Mouse (Mus musculus): Measurements from ENCODE around the gene Atp8b5. TPM values are rescaled to one million over a fixed set of nuclear protein-coding genes. Genes with fewer than 3 reads are reported as not detected.

Atp8b5 gene
- polyA plus RNA-seq, 1 experiment: 27.9 TPM

DNA sequence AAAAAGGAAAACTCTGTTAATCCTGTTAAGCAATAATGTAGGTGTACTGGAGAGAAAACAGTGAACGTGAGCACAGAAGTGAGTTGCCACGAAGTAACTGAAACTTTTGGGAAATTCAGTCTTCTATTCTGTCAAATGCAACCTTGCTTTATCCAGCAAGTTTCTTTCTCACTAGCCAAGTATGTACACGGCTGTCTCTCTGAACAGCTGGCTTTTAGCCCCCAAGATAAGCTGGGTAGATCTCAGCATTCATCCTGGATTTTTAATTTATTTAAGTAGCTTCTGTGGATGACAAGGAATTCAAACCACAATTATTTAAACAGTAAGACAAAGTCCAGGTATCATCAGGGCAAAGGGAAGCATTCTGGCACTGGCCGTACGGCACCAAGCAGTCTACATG lies 100.3 kb downstream of the Atp8b5 start:
- Histone ChIP-seq H3K36me3 (ENCODE audit: control insufficient read depth, insufficient read depth, low read length) (no peaks in the 10 kb centered on the region; the same call in 1 of the 2 replicates), H3K27ac (ENCODE audit: control insufficient read depth, insufficient read depth, low read depth, low read length) (no peak overlapping the region), H3K4me1 (ENCODE audit: control insufficient read depth, insufficient read depth, low read length) (no peaks in the 10 kb centered on the region), H3K4me3 (ENCODE audit: control insufficient read depth, low read depth, low read length) (no peak overlapping the region), H3K27me3 (ENCODE audit: control insufficient read depth, insufficient read depth, low read length) (no peaks in the 10 kb centered on the region)
- TF ChIP-seq CTCF (IDR thresholded peaks at IDR 0.05; ENCODE audit: control insufficient read depth, insufficient read depth, insufficient replicate concordance, low read depth, low read length): no peak
- TF ChIP-seq POLR2A (IDR thresholded peaks at IDR 0.05; ENCODE audit: control insufficient read depth, low read depth, low read length): no peak

DNA sequence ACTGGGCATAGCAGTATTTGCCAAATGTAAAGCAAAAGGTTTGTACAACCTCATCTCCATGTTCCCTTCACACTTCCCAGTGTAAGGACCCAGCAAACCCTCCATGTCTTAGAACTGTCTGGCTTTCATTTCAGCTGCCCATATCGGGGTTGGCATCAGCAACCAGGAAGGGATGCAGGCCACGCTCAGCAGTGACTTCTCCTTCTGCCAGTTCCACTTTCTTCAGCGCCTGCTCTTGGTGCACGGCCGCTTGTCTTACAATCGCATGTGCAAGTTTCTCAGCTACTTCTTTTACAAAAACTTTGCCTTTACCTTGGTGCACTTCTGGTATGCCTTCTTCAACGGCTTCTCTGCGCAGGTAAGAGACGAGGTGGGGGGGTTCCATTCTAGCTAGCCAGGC lies 100.8 kb downstream of the Atp8b5 start:
- no peak overlapping the region for H3K27ac ChIP-seq (ENCODE audit: control insufficient read depth, insufficient read depth, low read depth, low read length)
- H3K36me3 ChIP-seq (ENCODE audit: control insufficient read depth, insufficient read depth, low read length): no peaks in the 10 kb centered on the region; the same call in 1 of the 2 replicates
- no peaks in the 10 kb centered on the region for H3K27me3 ChIP-seq (ENCODE audit: control insufficient read depth, insufficient read depth, low read length)
- H3K4me1 ChIP-seq (ENCODE audit: control insufficient read depth, insufficient read depth, low read length): no peaks in the 10 kb centered on the region
- no peak for TF ChIP-seq POLR2A (IDR thresholded peaks at IDR 0.05; ENCODE audit: control insufficient read depth, low read depth, low read length)
- no peak for TF ChIP-seq CTCF (IDR thresholded peaks at IDR 0.05; ENCODE audit: control insufficient read depth, insufficient read depth, insufficient replicate concordance, low read depth, low read length)
- H3K4me3 ChIP-seq (ENCODE audit: control insufficient read depth, low read depth, low read length): no peak overlapping the region

DNA sequence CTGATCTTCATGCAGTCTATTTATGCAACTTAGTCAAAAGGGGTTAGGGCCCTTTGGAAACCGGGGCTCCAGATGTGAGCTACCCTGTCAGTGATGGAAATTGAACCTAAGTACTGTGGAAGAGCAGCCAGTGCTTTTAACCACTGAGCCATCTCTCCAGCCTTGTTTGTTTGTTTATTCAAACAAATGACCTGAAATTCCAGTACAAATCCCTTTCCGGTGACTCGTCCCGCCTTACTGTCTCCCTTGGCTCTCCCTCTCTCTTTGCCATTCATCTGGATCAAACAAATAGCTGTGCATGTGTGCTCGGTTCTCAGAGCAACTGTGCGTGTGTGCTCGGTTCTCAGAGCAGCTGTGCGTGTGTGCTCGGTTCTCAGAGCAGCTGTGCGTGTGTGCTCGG lies 104.4 kb downstream of the Atp8b5 start:
- no peak overlapping the region for H3K4me3 ChIP-seq (ENCODE audit: control insufficient read depth, low read depth, low read length)
- H3K27me3 ChIP-seq (ENCODE audit: control insufficient read depth, insufficient read depth, low read length): no peaks in the 10 kb centered on the region
- no peaks in the 10 kb centered on the region; the same call in 1 of the 2 replicates for H3K36me3 ChIP-seq (ENCODE audit: control insufficient read depth, insufficient read depth, low read length)
- H3K4me1 ChIP-seq (ENCODE audit: control insufficient read depth, insufficient read depth, low read length): no peaks in the 10 kb centered on the region
- TF ChIP-seq CTCF (IDR thresholded peaks at IDR 0.05; ENCODE audit: control insufficient read depth, insufficient read depth, insufficient replicate concordance, low read depth, low read length) (no peak), POLR2A (IDR thresholded peaks at IDR 0.05; ENCODE audit: control insufficient read depth, low read depth, low read length) (no peak)
- no peak overlapping the region for H3K27ac ChIP-seq (ENCODE audit: control insufficient read depth, insufficient read depth, low read depth, low read length)

DNA sequence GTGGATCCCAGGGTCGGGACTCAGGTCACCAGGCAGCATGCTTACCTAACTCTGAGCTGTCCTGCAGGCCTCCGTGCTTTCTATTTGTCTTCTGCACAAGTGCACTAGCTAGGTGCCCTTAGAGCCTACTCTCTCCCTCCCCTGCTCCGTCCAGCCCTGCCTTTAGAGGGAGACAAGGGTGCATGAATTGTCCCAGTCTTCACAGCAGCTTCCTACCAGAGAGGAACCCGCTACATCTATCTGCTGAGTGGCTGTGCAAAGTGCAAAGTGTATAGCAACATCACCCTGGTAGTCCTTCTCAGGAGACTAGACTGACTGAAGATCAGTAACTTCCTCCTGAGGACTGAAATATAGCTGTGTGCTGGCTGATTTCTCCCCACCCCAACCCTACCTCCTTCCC lies 105.2 kb downstream of the Atp8b5 start:
- TF ChIP-seq POLR2A (IDR thresholded peaks at IDR 0.05; ENCODE audit: control insufficient read depth, low read depth, low read length) (no peak), CTCF (IDR thresholded peaks at IDR 0.05; ENCODE audit: control insufficient read depth, insufficient read depth, insufficient replicate concordance, low read depth, low read length) (no peak)
- Histone ChIP-seq H3K27ac (ENCODE audit: control insufficient read depth, insufficient read depth, low read depth, low read length) (no peak overlapping the region), H3K36me3 (ENCODE audit: control insufficient read depth, insufficient read depth, low read length) (no peaks in the 10 kb centered on the region; the same call in 1 of the 2 replicates), H3K27me3 (ENCODE audit: control insufficient read depth, insufficient read depth, low read length) (no peaks in the 10 kb centered on the region), H3K4me3 (ENCODE audit: control insufficient read depth, low read depth, low read length) (no peak overlapping the region), H3K4me1 (ENCODE audit: control insufficient read depth, insufficient read depth, low read length) (no peaks in the 10 kb centered on the region)

DNA sequence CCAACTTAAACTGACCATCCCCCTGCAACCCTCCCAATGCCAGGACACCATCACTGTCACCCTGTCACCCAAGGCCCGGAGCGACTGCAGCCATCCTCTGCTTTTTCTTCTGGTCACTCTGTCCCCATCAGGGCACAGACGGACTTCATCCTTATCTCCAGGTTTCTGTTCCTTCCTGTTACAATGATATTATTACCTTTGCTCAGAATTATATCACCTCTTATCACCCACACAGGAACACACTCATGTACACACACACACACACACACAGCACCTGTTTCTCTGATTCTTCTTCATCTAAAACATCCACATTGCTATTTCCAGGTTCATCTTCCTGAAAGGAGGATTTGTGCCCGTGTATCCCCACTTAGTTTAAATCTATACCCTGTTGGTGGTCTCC lies 107.3 kb downstream of the Atp8b5 start:
- no peak for TF ChIP-seq POLR2A (IDR thresholded peaks at IDR 0.05; ENCODE audit: control insufficient read depth, low read depth, low read length)
- TF ChIP-seq CTCF (IDR thresholded peaks at IDR 0.05; ENCODE audit: control insufficient read depth, insufficient read depth, insufficient replicate concordance, low read depth, low read length): no peak
- H3K27me3 ChIP-seq (ENCODE audit: control insufficient read depth, insufficient read depth, low read length): no peaks in the 10 kb centered on the region
- no peaks in the 10 kb centered on the region for H3K36me3 ChIP-seq (ENCODE audit: control insufficient read depth, insufficient read depth, low read length)
- no peaks in the 10 kb centered on the region for H3K4me1 ChIP-seq (ENCODE audit: control insufficient read depth, insufficient read depth, low read length)
- no peak overlapping the region for H3K27ac ChIP-seq (ENCODE audit: control insufficient read depth, insufficient read depth, low read depth, low read length)
- H3K4me3 ChIP-seq (ENCODE audit: control insufficient read depth, low read depth, low read length): no peak overlapping the region

DNA sequence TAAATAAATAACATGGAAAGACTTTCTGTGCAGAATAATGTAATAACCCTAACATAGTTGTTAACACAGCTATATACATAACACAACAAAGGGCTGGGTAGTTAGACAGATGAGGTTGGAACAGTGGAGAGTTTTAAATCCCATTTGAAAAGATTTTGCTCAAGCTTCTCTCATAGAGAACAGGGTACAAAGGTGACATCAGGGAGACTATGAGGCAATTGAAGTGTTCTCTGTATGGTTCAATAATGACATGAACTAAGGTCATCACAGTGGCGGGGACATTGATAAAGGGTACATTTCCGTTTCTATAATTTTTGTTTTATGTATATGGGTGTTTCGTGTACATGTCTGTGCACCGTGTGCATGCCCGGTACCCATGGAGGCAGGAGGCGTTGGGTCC lies 112.6 kb downstream of the Atp8b5 start:
- H3K4me1 ChIP-seq (ENCODE audit: control insufficient read depth, insufficient read depth, low read length): peaks cover 23% of the 10 kb centered on the region
- no peak for TF ChIP-seq CTCF (IDR thresholded peaks at IDR 0.05; ENCODE audit: control insufficient read depth, insufficient read depth, insufficient replicate concordance, low read depth, low read length)
- TF ChIP-seq POLR2A (IDR thresholded peaks at IDR 0.05; ENCODE audit: control insufficient read depth, low read depth, low read length): no peak
- H3K36me3 ChIP-seq (ENCODE audit: control insufficient read depth, insufficient read depth, low read length): no peaks in the 10 kb centered on the region
- no peaks in the 10 kb centered on the region for H3K27me3 ChIP-seq (ENCODE audit: control insufficient read depth, insufficient read depth, low read length)
- no peak overlapping the region for H3K27ac ChIP-seq (ENCODE audit: control insufficient read depth, insufficient read depth, low read depth, low read length)
- no peak overlapping the region for H3K4me3 ChIP-seq (ENCODE audit: control insufficient read depth, low read depth, low read length)

DNA sequence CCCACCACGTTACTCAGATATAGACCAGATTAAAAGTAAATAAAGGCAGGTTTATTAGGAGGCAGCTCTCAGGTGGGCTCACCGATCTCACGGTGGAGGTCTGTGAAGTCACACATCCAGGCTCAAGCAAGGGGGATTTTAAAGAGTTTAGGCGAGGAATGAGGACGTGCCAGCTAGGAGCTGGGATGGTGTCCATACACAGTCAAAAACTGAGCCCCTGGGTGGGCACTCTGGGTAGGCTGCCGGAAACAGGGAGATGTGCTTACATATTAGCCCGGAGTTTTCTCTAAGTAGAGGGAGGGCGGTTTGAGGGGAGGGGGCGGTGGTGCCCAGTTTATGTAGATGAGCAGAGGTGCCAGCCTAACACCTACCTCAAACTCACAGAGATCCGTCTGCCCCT lies 114.0 kb downstream of the Atp8b5 start:
- peak overlapping the region; percentile 29; the same call in 1 of the 2 replicates for H3K27ac ChIP-seq (ENCODE audit: control insufficient read depth, insufficient read depth, low read depth, low read length)
- peak overlapping the region; percentile 77; the same call in 1 of the 2 replicates for H3K4me3 ChIP-seq (ENCODE audit: control insufficient read depth, low read depth, low read length)
- H3K27me3 ChIP-seq (ENCODE audit: control insufficient read depth, insufficient read depth, low read length): no peaks in the 10 kb centered on the region
- H3K4me1 ChIP-seq (ENCODE audit: control insufficient read depth, insufficient read depth, low read length): peaks cover 23% of the 10 kb centered on the region
- H3K36me3 ChIP-seq (ENCODE audit: control insufficient read depth, insufficient read depth, low read length): no peaks in the 10 kb centered on the region
- TF ChIP-seq CTCF (IDR thresholded peaks at IDR 0.05; ENCODE audit: control insufficient read depth, insufficient read depth, insufficient replicate concordance, low read depth, low read length) (no peak), POLR2A (IDR thresholded peaks at IDR 0.05; ENCODE audit: control insufficient read depth, low read depth, low read length) (no peak)
